Mouse (Mus musculus) C2C12 (cell line): ENCODE measurements around the gene Tmem60.

ENCODE experiments used
- CTCF ChIP-seq: IDR thresholded peaks from one replicate; pipeline ENCODE4 v1.5.1; 2011; ENCODE audit not compliant: control insufficient read depth, insufficient read depth, insufficient read length
- FOSL1 ChIP-seq: IDR thresholded peaks from one replicate; pipeline ENCODE4 v1.8.0; 2011; ENCODE audit warnings: mild to moderate bottlenecking, low read length; ENCODE audit not compliant: poor library complexity, insufficient read depth, severe bottlenecking
- MAX ChIP-seq: IDR thresholded peaks from one replicate; pipeline ENCODE4 v1.6.1; 2011; ENCODE audit warnings: mild to moderate bottlenecking, control low read depth
- MYOD1 ChIP-seq: IDR thresholded peaks from one replicate; pipeline ENCODE4 v1.6.1; 2011; ENCODE audit warnings: low read depth; ENCODE audit not compliant: control insufficient read depth, insufficient read length

DNA sequence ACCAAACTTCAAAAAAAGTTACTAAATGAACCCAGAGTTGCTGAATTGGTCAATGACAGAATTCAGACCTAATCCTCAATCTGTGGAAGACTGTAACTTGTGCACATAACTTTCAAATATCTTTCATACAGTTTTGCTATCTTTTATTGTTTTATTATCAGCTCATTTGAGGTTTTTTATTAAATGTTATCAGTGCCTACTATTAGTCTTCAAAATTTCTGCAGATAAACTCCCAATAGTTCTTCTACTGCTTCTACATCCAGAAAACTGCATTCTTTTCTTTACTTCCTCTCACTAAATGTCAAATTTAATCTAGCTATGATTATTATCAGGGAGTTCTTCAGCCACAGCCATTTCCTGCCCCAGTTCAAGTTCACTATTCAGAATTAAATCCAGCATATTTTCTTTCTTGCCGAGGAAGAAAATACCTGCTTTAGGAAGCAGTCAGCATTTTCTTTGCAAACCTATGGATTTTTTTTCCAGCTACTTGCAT lies 5.0 kb upstream of the Tmem60 start:
- no peak for TF ChIP-seq MAX
- TF ChIP-seq MYOD1: no peak
- TF ChIP-seq CTCF: no peak
- no peak for TF ChIP-seq FOSL1
